Mouse (Mus musculus) neural tube, embryonic 14.5 days (tissue): ENCODE measurements around the gene Unc5cl. TPM values are rescaled to one million over a fixed set of nuclear protein-coding genes. Genes with fewer than 3 reads are reported as not detected.

ENCODE experiments used
- ATAC-seq: fragments of 200-750 bp; cut with Nextera tagmentation; 2 replicates; pipeline ENCODE4 v1.8.0; 2017; ENCODE audit warnings: low read depth, mild to moderate bottlenecking, moderate TSS enrichment, moderate library complexity
- H3K27ac ChIP-seq: fragments of 300-500 bp; sonication (generic); 2 replicates; pipeline ENCODE4 v1.5.1; 2014; ENCODE audit warnings: low read depth, mild to moderate bottlenecking, control low read depth, low read length, moderate library complexity, mixed read lengths
- H3K27me3 ChIP-seq: fragments of 300-500 bp; sonication (generic); 2 replicates; pipeline ENCODE4 v1.6.1; 2014; ENCODE audit warnings: low read length; ENCODE audit not compliant: control insufficient read depth, insufficient read depth
- H3K36me3 ChIP-seq: fragments of 300-500 bp; sonication (generic); 2 replicates; pipeline ENCODE4 v1.6.1; 2014; ENCODE audit warnings: low read length, mixed read lengths; ENCODE audit not compliant: control insufficient read depth, insufficient read depth
- H3K4me1 ChIP-seq: fragments of 300-500 bp; sonication (generic); 2 replicates; pipeline ENCODE4 v1.6.1; 2014; ENCODE audit warnings: low read length; ENCODE audit not compliant: control insufficient read depth, insufficient read depth
- H3K4me2 ChIP-seq: fragments of 300-500 bp; sonication (generic); 2 replicates; pipeline ENCODE4 v1.6.1; 2014; ENCODE audit warnings: mild to moderate bottlenecking, low read depth, low read length, control low read depth
- H3K4me3 ChIP-seq: fragments of 300-500 bp; sonication (generic); 2 replicates; pipeline ENCODE4 v1.5.1; 2014; ENCODE audit warnings: low read depth, low read length, control low read depth, mixed read lengths
- H3K9ac ChIP-seq: fragments of 300-500 bp; sonication (generic); replicated peaks from 2 replicates; pipeline ENCODE4 v1.6.1; 2014; ENCODE audit warnings: low read depth, mild to moderate bottlenecking, control low read depth, low read length, mixed read lengths
- H3K9me3 ChIP-seq: fragments of 300-500 bp; sonication (generic); 2 replicates; pipeline ENCODE4 v1.6.1; 2016; ENCODE audit warnings: low read length; ENCODE audit not compliant: control insufficient read depth
- WGBS: fragments of 180-500 bp; shearing (Covaris S2); extraction: QIAGEN DNeasy Blood & Tissue Kit; methylation state at CpG from one replicate; pipeline ENCODE4 v1.1.7; 2014; 5-methylcytosine and 5-hydroxymethylcytosine counted together
- polyA plus RNA-seq: library from polyadenylated mRNA; unstranded; fragments of >200 nt; fragmentation: Nextera tagmentation; extraction: Ambion mirVana; gene quantifications from 2 replicates; pipeline ENCODE4 v1.2.1, GENCODE M21; 2014

Gene Unc5cl
- polyA plus RNA-seq, 1 experiment from 2014 or later: 0.31 TPM

GRCm38 (mm10) chr17:48588674-48589073 lies 134.0 kb downstream of the Unc5cl start:
- ATAC-seq: no peak
- Histone ChIP-seq H3K4me1 (no peaks in the 10 kb centered on the region), H3K9ac (no peak overlapping the region), H3K27me3 (no peaks in the 10 kb centered on the region), H3K36me3 (no peaks in the 10 kb centered on the region), H3K27ac (no peak overlapping the region), H3K4me2 (no peak overlapping the region), H3K9me3 (no peaks in the 10 kb centered on the region), H3K4me3 (no peak overlapping the region)
- 57% methylated on average over 3 of the region's 3 CpGs for WGBS

Other genes starting within 250 kb of the Unc5cl start
- not detected in 2 replicates for gene Trem1, start 222.1 kb upstream of the Unc5cl start, polyA plus RNA-seq
- gene Trem3, start 207.1 kb upstream of the Unc5cl start, polyA plus RNA-seq: not detected in 2 replicates
- gene Treml4, start 190.6 kb upstream of the Unc5cl start, polyA plus RNA-seq: 0.13 TPM in 1 of 2 replicates, not detected in the other
- 0.05 TPM in 1 of 2 replicates, not detected in the other for gene Treml2, start 155.4 kb upstream of the Unc5cl start, polyA plus RNA-seq
- 0.27 TPM in 1 of 2 replicates, not detected in the other for gene B430306N03Rik, start 138.8 kb upstream of the Unc5cl start, polyA plus RNA-seq
- gene Trem2, start 108.5 kb upstream of the Unc5cl start, polyA plus RNA-seq: 5.2 and 5.4 TPM in 2 replicates
- 0.44 TPM in 1 of 2 replicates, not detected in the other for gene Treml1, start 95.0 kb upstream of the Unc5cl start, polyA plus RNA-seq
- gene Nfya, start 45.0 kb upstream of the Unc5cl start, polyA plus RNA-seq: 16.2 and 16.3 TPM in 2 replicates
- gene Oard1, start 44.9 kb upstream of the Unc5cl start, polyA plus RNA-seq: 35.7 and 37.8 TPM in 2 replicates
- 0.75 and 0.99 TPM in 2 replicates for gene Apobec2, start 22.0 kb upstream of the Unc5cl start, polyA plus RNA-seq
- 1.6 and 1.8 TPM in 2 replicates for gene Tspo2, start 3.4 kb upstream of the Unc5cl start, polyA plus RNA-seq